Mouse (Mus musculus) left cerebral cortex, postnatal 4 days (tissue): ENCODE measurements around the gene Samd14. TPM values are rescaled to one million over a fixed set of nuclear protein-coding genes. Genes with fewer than 3 reads are reported as not detected.
"Not testable (repeated sequence)": the region's sequence is repeated elsewhere in the genome, so short reads cannot be mapped to it uniquely, and the experiment has no call there.

ENCODE experiments used
- DNase-seq: peaks from one replicate; pipeline ENCODE4 v3.0.0-alpha.2; 2022
- intact Hi-C: fragments of 180-260 bp; cut with DNase I; formaldehyde crosslinking; loops from one replicate; pipeline ENCODE4 v1.15.1; 2025
- total RNA-seq, 2 experiments: library from RNA; stranded (reverse); gene quantifications; 2 replicates each; pipeline ENCODE4 v1.2.3; 2021

Samd14 gene
- total RNA-seq, 2 experiments from 2014 or later: 173 to 176 TPM

GRCm38 (mm10) chr11:95002705-95003104, 7.0 kb upstream of the Samd14 start:
- no peak for DNase-seq
- intact Hi-C loops: no loop called here

- no peak for DNase-seq
- intact Hi-C loops: no loop called here
Observed at GRCm38 (mm10) chr11:95004136-95004936, 5.3 kb upstream of the Samd14 start.

- intact Hi-C loops: no loop called here
- no peak for DNase-seq
Observed at GRCm38 (mm10) chr11:95004937-95005198, 4.8 kb upstream of the Samd14 start.

GRCm38 (mm10) chr11:95006038-95006437, 3.6 kb upstream of the Samd14 start:
- intact Hi-C loops: no loop called here
- DNase-seq: no peak

GRCm38 (mm10) chr11:95006525-95007219, 3.0 kb upstream of the Samd14 start:
- DNase-seq: peak; percentile 95
- intact Hi-C loops: no loop called here

- intact Hi-C loops: no loop called here
- no peak for DNase-seq
Observed at GRCm38 (mm10) chr11:95007418-95007817, 2.3 kb upstream of the Samd14 start.

GRCm38 (mm10) chr11:95008661-95009628, 734 bp upstream of the Samd14 start:
- intact Hi-C loops: no loop called here
- peak; percentile 69 for DNase-seq

- DNase-seq: peak; percentile 67
- intact Hi-C loops: no loop called here
Observed at GRCm38 (mm10) chr11:95010141-95010739, 561 bp downstream of the Samd14 start.

GRCm38 (mm10) chr11:95010841-95011403, 1.2 kb downstream of the Samd14 start:
- intact Hi-C loops: not testable (repeated sequence)

GRCm38 (mm10) chr11:95011416-95011815, 1.7 kb downstream of the Samd14 start:
- DNase-seq: no peak
- intact Hi-C loops: no loop called here

More at GRCm38 (mm10) chr11:95010841-95011403, 1.2 kb downstream of the Samd14 start:
- not testable (repeated sequence) for DNase-seq

GRCm38 (mm10) chr11:95012075-95012474, 2.4 kb downstream of the Samd14 start:
- no peak for DNase-seq
- intact Hi-C loops: no loop called here

GRCm38 (mm10) chr11:95012487-95012886, 2.8 kb downstream of the Samd14 start:
- intact Hi-C loops: no loop called here
- no peak for DNase-seq

GRCm38 (mm10) chr11:95015484-95015883, 5.8 kb downstream of the Samd14 start:
- no peak for DNase-seq
- intact Hi-C loops: no loop called here

- intact Hi-C loops: no loop called here
- no peak for DNase-seq
Observed at GRCm38 (mm10) chr11:95022237-95022992, 12.7 kb downstream of the Samd14 start.

GRCm38 (mm10) chr11:95023481-95023880, 13.8 kb downstream of the Samd14 start:
- DNase-seq: no peak

GRCm38 (mm10) chr11:95024439-95025184, 14.9 kb downstream of the Samd14 start:
- peak; percentile 92 for DNase-seq
- intact Hi-C loops: no loop called here

More at GRCm38 (mm10) chr11:95023481-95023880, 13.8 kb downstream of the Samd14 start:
- intact Hi-C loops: no loop called here

- intact Hi-C loops: no loop called here
Observed at GRCm38 (mm10) chr11:95025227-95026012, 15.7 kb downstream of the Samd14 start.

GRCm38 (mm10) chr11:95026090-95026542, 16.4 kb downstream of the Samd14 start:
- intact Hi-C loops: no loop called here
- no peak for DNase-seq

More at GRCm38 (mm10) chr11:95025227-95026012, 15.7 kb downstream of the Samd14 start:
- no peak for DNase-seq
